In the genomic region with DNA sequence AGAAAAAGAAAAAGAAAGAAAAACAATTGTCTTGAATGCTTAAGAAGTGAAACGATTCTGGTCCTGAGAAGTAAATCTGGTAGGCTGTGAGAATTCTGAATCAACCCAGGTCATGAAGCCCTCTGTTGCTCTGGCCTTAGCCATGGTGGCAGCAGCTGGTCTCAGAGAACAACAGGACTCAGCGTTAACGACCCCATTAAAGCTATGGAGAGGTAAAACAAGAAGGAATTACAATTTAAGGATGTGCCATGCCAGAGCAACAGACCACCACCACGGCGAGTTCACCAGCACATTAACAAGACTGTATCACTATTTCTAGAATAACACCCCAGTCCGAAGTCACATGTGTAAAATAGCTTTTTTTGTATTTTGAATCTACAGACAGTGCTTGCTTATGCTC, we compare ENCODE assay signal across 20 mouse cellular contexts.
"Had no signal": no experiment of that assay in that cellular context is flagged by ENCODE, and none has a peak within 500 bp of the region (broad histone marks: within the 10 kb centered on the region; RNA-seq: fewer than 3 reads in every experiment).

No protein-coding gene starts in this region.

- H3K27ac ChIP-seq: lung, embryonic 15.5 days; macrophage; midbrain, embryonic 13.5 days; midbrain, embryonic 15.5 days; neural tube, embryonic 13.5 days; neural tube, embryonic 15.5 days had no signal

- H3K27me3 ChIP-seq: lung, embryonic 15.5 days; midbrain, embryonic 13.5 days; midbrain, embryonic 15.5 days; neural tube, embryonic 13.5 days; neural tube, embryonic 15.5 days had no signal

- H3K4me3 ChIP-seq: lung, embryonic 15.5 days; megakaryocyte, embryonic 14.5 days; midbrain, embryonic 13.5 days; midbrain, embryonic 15.5 days; myocyte; neural tube, embryonic 13.5 days; neural tube, embryonic 15.5 days had no signal

- H3K9me3 ChIP-seq: lung, embryonic 15.5 days; midbrain, embryonic 13.5 days; midbrain, embryonic 15.5 days; neural tube, embryonic 13.5 days; neural tube, embryonic 15.5 days had no signal

- H3K4me1 ChIP-seq: lung, embryonic 15.5 days had no signal

- DNase-seq: liver, postnatal 0 days; lung, adult 2 months; lung, postnatal 14 days; lung, postnatal 36 days; retina, postnatal 1 day; right cerebral cortex, adult 18-20 months; right cerebral cortex, postnatal 25 days; right cerebral cortex, postnatal 4 days; spleen, adult 18-20 months; thymus, adult 18-20 months; thymus, postnatal 14 days; thymus, postnatal 36 days had no signal

- H3K36me3 ChIP-seq: lung, embryonic 15.5 days; midbrain, embryonic 13.5 days; midbrain, embryonic 15.5 days; neural tube, embryonic 13.5 days; neural tube, embryonic 15.5 days had no signal
